Mouse (Mus musculus): ENCODE data around the gene Snx17.

GRCm38 (mm10) chr5:31190201-31190600, 2.8 kb upstream of the Snx17 start:
- TF ChIP-seq CTCF (IDR thresholded peaks at IDR 0.05; ENCODE audit: extremely low read depth, insufficient read depth, insufficient read length, insufficient replicate concordance) (no peak), POLR2A (IDR thresholded peaks at IDR 0.05; ENCODE audit: low read depth, low read length) (no peak)
